Mouse (Mus musculus) hindbrain, postnatal 0 days (tissue): ENCODE data around the gene Ssr2. TPM values are rescaled to one million over a fixed set of nuclear protein-coding genes. Genes with fewer than 3 reads are reported as not detected.

Source experiments
- ATAC-seq: fragments of 200-750 bp; cut with Nextera tagmentation; 2 replicates; pipeline ENCODE4 v1.8.0; 2017; ENCODE audit warnings: mild to moderate bottlenecking, moderate TSS enrichment, moderate library complexity
- DNase-seq: peaks from one replicate; pipeline ENCODE4 v3.0.0-alpha.2; 2015; ENCODE audit warnings: low spot score
- H3K27ac ChIP-seq: fragments of 300-500 bp; sonication (generic); 2 replicates; pipeline ENCODE4 v1.5.1; 2014; ENCODE audit warnings: mild to moderate bottlenecking
- H3K27me3 ChIP-seq: fragments of 300-500 bp; sonication (generic); 2 replicates; pipeline ENCODE4 v1.6.1; 2014; ENCODE audit warnings: low read length, mixed read lengths; ENCODE audit not compliant: insufficient read depth
- H3K36me3 ChIP-seq: fragments of 300-500 bp; sonication (generic); 2 replicates; pipeline ENCODE4 v1.6.1; 2014; ENCODE audit warnings: low read length, mixed read lengths; ENCODE audit not compliant: insufficient read depth
- H3K4me1 ChIP-seq: fragments of 300-500 bp; sonication (generic); 2 replicates; pipeline ENCODE4 v1.6.1; 2014; ENCODE audit warnings: antibody characterized with exemption, low read length, mixed read lengths; ENCODE audit not compliant: insufficient read depth
- H3K4me2 ChIP-seq: fragments of 300-500 bp; sonication (generic); 2 replicates; pipeline ENCODE4 v1.6.1; 2014; ENCODE audit warnings: low read depth, mild to moderate bottlenecking, low read length, moderate library complexity, mixed read lengths
- H3K4me3 ChIP-seq: fragments of 300-500 bp; sonication (generic); 2 replicates; pipeline ENCODE4 v1.5.1; 2014; ENCODE audit warnings: low read length
- H3K9ac ChIP-seq: fragments of 300-500 bp; sonication (generic); replicated peaks from 2 replicates; pipeline ENCODE4 v1.6.1; 2014; ENCODE audit warnings: mild to moderate bottlenecking, low read length, moderate library complexity, mixed read lengths
- H3K9me3 ChIP-seq: fragments of 300-500 bp; sonication (generic); 2 replicates; pipeline ENCODE4 v1.6.1; 2016; ENCODE audit warnings: low read length, mixed read lengths
- CTCF ChIP-seq: IDR thresholded peaks from 2 replicates; pipeline ENCODE4 v1.5.1; 2016; ENCODE audit warnings: antibody characterized with exemption, control low read depth, low read depth
- WGBS: fragments of 180-500 bp; shearing (Covaris S2); extraction: QIAGEN DNeasy Blood & Tissue Kit; methylation state at CpG from one replicate; pipeline ENCODE4 v1.1.7; 2014; 5-methylcytosine and 5-hydroxymethylcytosine counted together
- polyA plus RNA-seq: library from polyadenylated mRNA; unstranded; fragments of >200 nt; fragmentation: Nextera tagmentation; extraction: Ambion mirVana; gene quantifications from 2 replicates; pipeline ENCODE4 v1.2.1, GENCODE M21; 2015
- total RNA-seq: library from RNA; depleted of rRNA; stranded (reverse); fragments of >200 nt; gene quantifications from 2 replicates; pipeline ENCODE4 v1.2.3, GENCODE M21; 2014

Ssr2 gene
- total and polyA plus RNA-seq, 2 experiments from 2014 or later: 210 to 307 TPM

DNA sequence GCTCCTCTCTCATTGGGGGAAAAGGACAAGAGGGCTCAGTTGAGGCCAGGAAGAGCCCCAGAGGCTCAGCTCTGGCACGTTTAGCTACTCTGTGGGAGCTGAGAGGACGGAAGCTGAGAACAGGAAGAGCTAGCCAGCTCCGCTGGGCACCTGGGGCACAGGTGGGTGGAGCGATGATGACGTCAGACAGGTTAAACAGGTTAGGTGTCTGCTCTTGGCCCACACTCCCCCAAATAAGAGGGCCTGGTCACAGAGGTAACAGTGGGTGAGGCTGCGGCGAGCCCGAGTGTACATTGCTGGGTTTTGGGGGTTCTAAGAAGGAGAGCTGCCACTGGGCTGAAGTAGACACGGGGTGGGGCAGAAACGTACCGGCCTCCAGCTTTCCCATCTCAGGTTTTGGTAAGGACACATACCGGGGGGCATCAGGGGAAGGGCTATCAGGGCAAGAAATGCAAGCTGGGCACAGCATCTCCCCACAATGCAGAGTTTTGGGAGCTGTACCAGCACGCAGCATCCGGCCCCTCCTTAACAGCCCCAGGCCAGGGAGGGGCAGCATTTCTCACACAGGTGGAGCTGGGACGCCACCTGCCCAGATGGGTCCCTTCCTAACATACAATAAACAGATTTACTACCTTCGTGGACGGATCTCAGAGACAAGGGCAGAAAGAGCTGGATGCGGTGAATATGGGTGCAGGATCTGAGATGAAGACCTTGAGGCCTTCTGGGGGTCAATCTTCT is 27.3 kb upstream of the Ssr2 start, which contains the start of gene Rab25:
Rab25 (minus strand) TSS at position 121 of the 738 bp plus-strand sequence.
- no peak for ATAC-seq
- no peak within 1 kb of the TSS for H3K4me3 ChIP-seq
- WGBS: 57% methylated on average over 18 of the region's 18 CpGs
- no peaks in the 10 kb centered on the region for H3K27me3 ChIP-seq
- H3K9me3 ChIP-seq: no peaks in the 10 kb centered on the region
- no peak within 1 kb of the TSS for H3K27ac ChIP-seq
- no peak for TF ChIP-seq CTCF
- no peak within 1 kb of the TSS for H3K9ac ChIP-seq
- H3K4me1 ChIP-seq: no peaks in the 10 kb centered on the region
- no peak for DNase-seq
- H3K36me3 ChIP-seq: no peaks in the 10 kb centered on the region
- H3K4me2 ChIP-seq: no peak within 1 kb of the TSS

DNA sequence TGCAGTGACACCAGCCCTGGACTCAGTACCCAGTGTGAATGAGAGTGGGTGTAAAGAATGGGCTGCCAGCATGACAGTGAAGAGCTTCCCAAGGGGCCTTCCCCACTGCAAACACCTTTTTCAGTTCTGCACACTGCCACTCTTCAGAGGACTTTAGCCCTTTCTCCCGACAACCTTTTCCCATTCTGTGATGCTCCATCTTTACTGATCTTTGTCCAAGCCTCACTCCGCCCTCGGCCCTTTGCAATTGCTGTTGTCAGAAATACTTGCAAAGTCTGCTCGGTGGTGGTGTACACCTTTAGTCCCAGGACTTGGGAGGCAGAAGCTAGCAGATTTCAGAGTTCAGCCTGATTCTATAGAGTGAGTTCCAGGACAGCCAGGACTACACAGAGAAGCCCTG is 24.1 kb upstream of the Ssr2 start:
- Histone ChIP-seq H3K4me3 (no peak overlapping the region), H3K9ac (no peak overlapping the region)
- WGBS: 75% methylated on average over 4 of the region's 4 CpGs

DNA sequence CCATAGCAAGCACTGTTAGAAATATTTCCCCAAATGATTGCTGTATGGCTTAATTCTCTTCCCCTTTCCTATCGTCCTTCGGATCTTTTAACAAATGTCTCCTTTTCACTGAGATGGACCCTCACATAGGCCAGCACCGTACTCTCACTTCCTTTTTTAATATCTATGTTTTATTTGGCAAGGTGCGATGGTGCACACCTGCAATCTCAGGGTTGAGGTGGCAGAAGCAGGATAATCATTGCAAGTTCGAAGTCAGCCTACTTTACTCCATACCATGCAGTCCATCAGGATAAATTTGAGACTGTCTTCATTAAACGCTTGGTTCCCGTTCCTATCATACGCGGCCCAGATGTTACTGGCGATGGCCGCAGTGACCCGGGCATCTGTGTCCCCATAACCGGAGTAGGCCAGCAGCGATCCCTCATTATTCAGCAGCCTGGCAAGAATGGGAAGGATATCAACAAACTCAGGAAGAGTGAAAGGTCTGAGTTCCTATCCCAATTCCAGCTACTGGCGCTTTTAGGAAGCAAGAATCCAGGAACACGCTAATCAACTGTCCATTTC is 23.5 kb upstream of the Ssr2 start:
- WGBS: 25% methylated on average over 16 of the region's 16 CpGs

More for the DNA sequence above, 24.1 kb upstream of the Ssr2 start:
- peak overlapping the region; percentile 91; the same call in 1 of the 2 replicates for H3K4me2 ChIP-seq
- no peak overlapping the region for H3K27ac ChIP-seq
- H3K4me1 ChIP-seq: 0 out of 2 replicates have a peak, but pooled peaks cover 5% of the 10 kb centered on the region
- no peaks in the 10 kb centered on the region for H3K9me3 ChIP-seq
- peaks cover 7% of the 10 kb centered on the region for H3K36me3 ChIP-seq
- H3K27me3 ChIP-seq: no peaks in the 10 kb centered on the region
- no peak for TF ChIP-seq CTCF
- DNase-seq (no peak), ATAC-seq (no peak)

DNA sequence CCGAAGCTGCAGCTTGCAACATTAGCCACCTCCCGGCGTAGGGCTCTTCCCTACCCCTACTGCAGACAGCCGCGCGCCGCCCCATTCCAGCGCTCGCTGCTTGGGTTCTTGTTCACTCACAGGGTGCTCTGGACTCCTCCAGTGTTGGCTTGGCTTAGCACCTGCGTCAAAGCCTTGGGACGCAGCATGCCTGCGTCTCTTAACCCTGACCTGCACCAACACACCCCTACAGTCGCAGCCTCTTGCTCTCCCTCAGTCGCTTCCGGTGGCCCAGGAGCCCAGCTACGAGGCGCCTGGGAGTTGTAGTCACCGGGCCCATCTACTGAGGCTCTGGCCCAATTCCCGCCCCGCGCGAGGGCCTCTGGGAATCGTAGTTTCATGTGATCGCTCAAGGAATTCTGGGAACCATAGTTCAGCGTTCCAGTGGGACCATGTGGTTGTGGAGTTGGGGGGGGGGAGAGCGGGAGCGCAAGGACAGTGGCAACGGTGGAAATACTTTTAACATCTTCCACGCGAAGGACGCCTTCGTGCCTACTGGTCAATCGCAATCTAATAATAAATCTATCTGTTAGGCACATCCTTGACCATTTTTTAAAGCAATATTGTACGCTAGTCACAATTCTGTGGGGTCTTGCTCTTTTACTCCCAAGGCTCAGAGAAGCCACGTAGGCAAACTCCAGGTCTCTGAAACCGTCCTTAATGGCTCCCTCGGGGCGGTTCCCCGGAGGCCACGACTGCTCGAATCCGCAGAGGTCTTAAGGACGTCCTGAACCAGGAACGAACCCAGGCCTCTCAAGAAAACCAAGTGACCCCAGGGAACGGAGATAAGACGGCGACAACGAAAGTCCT is 22.8 kb upstream of the Ssr2 start, which contains the start of gene Lamtor2:
Lamtor2 (minus strand) TSS at position 399 of the 849 bp plus-strand sequence.
- under 1% methylated on average over 48 of the region's 48 CpGs for WGBS
- H3K4me1 ChIP-seq: 0 out of 2 replicates have a peak, but pooled peaks cover 5% of the 10 kb centered on the region
- H3K27me3 ChIP-seq: no peaks in the 10 kb centered on the region
- no peak for TF ChIP-seq CTCF
- H3K9me3 ChIP-seq: no peaks in the 10 kb centered on the region
- ATAC-seq (peak; percentile 91), DNase-seq (peak; percentile 99)
- peak within 1 kb of the TSS; percentile 91 for H3K4me2 ChIP-seq
- H3K4me3 ChIP-seq: peak within 1 kb of the TSS; percentile 92
- H3K36me3 ChIP-seq: peaks cover 19% of the 10 kb centered on the region
- H3K27ac ChIP-seq: peak within 1 kb of the TSS; percentile 97
- H3K9ac ChIP-seq: peak within 1 kb of the TSS; percentile 96

More for the DNA sequence above, 23.5 kb upstream of the Ssr2 start:
- H3K4me1 ChIP-seq: 0 out of 2 replicates have a peak, but pooled peaks cover 5% of the 10 kb centered on the region
- H3K4me2 ChIP-seq: peak overlapping the region; percentile 91
- H3K36me3 ChIP-seq: peaks cover 13% of the 10 kb centered on the region
- H3K27me3 ChIP-seq: no peaks in the 10 kb centered on the region
- DNase-seq (no peak), ATAC-seq (no peak)
- H3K27ac ChIP-seq: peak overlapping the region; percentile 97
- peak overlapping the region; percentile 96 for H3K9ac ChIP-seq
- no peaks in the 10 kb centered on the region for H3K9me3 ChIP-seq
- H3K4me3 ChIP-seq: peak overlapping the region; percentile 92
- no peak for TF ChIP-seq CTCF

DNA sequence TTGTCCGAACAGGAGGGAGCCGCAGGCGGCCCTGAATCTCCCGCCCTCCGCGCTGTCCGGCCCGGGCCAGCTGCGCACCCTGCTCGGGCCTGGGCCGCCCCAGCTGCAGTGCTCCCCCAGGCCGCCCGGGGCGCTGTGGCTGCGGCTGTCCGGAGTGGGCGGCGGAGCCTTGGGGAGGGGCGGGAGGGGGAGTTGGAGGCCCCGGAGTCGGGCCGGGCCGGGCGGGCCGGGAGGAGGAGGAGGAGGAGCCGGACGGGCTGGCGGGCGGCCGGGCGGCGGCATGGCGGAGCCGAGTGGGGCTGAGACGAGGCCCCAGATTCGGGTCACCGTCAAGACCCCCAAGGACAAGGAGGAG is 22.2 kb upstream of the Ssr2 start, which contains the start of gene Ubqln4:
Ubqln4 (plus strand) TSS at position 234 of the 355 bp plus-strand sequence.
- Histone ChIP-seq H3K4me3 (peak within 1 kb of the TSS; percentile 92), H3K4me2 (peak within 1 kb of the TSS; percentile 91), H3K9me3 (no peaks in the 10 kb centered on the region), H3K9ac (peak within 1 kb of the TSS; percentile 96), H3K4me1 (0 out of 2 replicates have a peak, but pooled peaks cover 5% of the 10 kb centered on the region), H3K27me3 (no peaks in the 10 kb centered on the region), H3K27ac (peak within 1 kb of the TSS; percentile 97), H3K36me3 (peaks cover 24% of the 10 kb centered on the region)
- peak; percentile 47 for TF ChIP-seq CTCF
- ATAC-seq: peak; percentile 89
- peak; percentile 93 for DNase-seq
- under 1% methylated on average over 31 of the region's 37 CpGs for WGBS

DNA sequence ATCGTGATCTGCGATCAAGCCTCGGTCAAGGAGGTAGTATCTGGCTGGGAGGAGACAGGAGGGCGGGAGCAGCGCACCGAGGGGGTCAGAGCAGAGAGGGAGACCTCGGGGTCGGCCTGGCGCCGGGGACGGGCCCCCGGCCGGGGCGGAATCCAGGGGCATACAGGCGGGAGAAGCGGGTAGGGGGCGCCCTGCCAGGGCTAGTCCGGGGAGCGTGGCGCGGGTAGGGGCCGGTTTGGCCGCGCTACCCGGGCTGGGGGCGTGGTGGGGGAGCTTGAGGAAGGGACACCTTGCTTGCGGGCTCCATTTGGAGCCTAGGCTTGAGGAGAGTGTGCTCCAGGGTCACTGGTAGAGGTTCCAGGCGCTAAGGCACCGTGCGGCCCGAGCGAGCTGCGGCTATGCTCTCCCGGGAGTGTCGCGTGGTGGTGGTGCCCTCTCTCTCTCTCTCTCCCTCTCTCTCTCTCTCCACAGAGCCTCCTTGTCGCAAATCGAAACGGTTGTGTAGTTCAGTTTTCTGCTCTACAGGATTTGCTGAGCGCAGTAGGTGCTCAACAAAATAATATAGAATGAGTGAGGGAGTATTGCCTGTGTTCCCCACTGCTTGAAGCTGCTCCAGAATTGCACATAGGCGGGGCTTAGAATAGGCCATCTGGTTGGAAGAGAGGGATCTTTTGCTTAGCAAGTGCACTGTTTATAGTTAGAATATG is 21.6 kb upstream of the Ssr2 start:
- Histone ChIP-seq H3K4me1 (0 out of 2 replicates have a peak, but pooled peaks cover 5% of the 10 kb centered on the region), H3K4me3 (peak overlapping the region; percentile 92), H3K27me3 (no peaks in the 10 kb centered on the region), H3K4me2 (peak overlapping the region; percentile 91), H3K27ac (peak overlapping the region; percentile 97), H3K9me3 (no peaks in the 10 kb centered on the region), H3K36me3 (peaks cover 27% of the 10 kb centered on the region), H3K9ac (peak overlapping the region; percentile 96)
- ATAC-seq (peak; percentile 51), DNase-seq (peak; percentile 70)
- WGBS: 1% methylated on average over 30 of the region's 41 CpGs
- peak; percentile 28 for TF ChIP-seq CTCF
